Mouse (Mus musculus): ENCODE data around the gene Lgi4.

Lgi4 gene

DNA sequence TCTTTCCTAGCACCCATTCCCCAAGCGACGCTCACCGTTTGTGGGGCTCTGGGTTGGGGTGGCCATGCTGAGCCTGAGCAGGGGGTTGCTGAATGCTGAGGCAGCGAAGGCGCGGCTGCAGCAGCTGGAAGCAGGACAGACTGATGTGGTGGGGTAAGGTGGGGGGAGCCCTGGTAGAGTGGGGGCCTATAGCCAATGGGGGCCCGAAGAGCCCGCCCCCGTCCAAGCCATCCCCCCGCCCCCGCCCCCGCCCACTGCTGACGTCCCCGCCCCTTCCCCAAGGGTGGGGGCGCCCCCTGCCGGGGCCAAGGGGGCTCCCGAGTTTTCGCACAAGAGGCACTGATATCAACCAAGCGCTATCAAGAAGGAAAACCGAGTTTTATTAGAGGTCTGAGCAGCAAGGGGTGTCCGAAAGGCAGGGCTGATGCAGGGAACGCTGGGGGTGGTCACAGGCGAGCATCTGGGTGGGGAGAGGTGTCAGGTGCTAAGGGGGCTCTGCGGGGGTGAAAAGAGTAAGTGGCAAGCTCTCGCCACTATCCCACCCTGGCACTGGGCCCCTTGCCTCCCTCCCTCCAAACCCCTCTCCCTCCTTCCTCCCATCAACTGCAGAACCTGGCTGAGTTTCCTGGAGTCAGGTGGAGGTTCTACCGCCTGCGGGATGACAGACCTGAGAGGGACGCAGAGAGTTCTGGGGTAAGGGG is 7.7 kb upstream of the Lgi4 start, which contains the start of gene Fxyd7:
Fxyd7 (minus strand) TSS at position 147 of the 701 bp plus-strand sequence.
- no peak for DNase-seq (ENCODE audit: inconsistent age in 2 of 2, low spot score in 1 of 2)

- no peak for DNase-seq (ENCODE audit: inconsistent age in 2 of 2, low spot score in 1 of 2)
Measured at GRCm38 (mm10) chr7:31052251-31052635, 6.9 kb upstream of the Lgi4 start.

DNA sequence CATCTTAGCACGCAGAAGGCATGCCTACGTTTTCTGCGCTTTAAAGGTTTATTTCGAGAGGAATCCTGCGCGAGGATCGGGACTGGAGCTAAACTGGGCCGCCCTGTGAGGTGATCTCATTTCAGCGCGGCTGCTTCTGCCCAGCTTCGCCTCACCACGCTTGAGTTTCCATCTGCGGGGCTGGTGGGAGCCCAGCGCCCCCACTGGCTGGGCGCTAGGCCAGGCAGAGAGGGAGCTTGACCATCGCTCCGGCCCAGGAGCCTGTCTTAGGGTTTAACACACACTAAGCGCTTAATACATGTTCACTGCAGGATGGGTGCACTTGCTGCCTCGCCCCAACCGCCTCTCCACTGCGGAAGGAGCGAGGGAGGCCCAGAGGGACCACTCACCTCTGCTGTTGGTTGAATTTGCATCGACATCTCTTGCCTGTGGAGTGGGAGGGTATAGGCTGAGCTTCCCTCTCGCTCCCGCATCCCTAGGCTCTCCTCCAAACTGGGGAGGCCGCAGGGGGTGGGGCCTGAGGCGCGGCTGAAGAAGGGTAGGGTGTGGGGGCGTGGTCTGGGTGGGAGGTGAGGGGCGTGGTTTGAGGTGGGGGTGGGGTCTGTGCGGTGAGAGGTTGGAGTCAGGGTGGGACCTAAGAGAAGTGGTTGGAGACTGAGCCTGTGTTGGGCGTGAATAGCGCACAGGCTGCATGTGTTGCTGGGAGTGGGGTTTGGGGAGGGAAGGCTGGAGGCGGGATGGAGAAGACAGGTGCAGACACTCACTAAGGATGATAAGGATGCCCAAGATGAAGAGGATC is 6.3 kb upstream of the Lgi4 start:
- no peak for DNase-seq (ENCODE audit: inconsistent age in 2 of 2, low spot score in 1 of 2)

DNA sequence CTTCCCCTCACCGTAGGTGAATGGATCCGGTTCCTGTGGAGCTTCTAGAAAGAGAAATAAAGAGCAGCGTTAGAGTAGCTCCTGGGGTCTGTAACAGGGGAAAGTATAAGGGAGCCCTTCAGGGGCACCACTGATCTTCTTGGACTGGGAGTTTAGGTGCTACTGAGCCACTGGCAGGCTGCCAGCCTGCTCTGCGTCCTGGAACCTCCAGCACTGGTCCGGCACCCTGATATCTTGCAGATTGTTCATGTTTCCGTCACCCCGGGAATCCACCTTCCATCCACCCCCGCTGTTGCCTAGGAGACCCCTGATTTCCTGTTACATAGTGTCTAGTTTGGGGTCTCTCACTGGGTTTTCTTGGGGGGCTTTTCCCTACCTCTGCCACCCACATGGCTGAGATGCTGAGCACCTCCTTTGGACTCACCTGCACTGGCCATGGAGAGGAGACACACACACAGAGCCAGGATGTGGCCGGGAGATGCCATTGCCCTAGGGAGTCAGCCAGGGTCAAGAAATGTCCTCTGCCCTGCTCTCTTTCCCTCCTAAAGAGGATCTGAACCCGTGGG is 5.2 kb upstream of the Lgi4 start:
- peak in 1 of 2 experiments; percentile 64 for DNase-seq (ENCODE audit: inconsistent age in 2 of 2, low spot score in 1 of 2)

GRCm38 (mm10) chr7:31054661-31055320 is 4.4 kb upstream of the Lgi4 start:
- DNase-seq (ENCODE audit: inconsistent age in 2 of 2, low spot score in 1 of 2), result peak; percentile 57 to 76

DNA sequence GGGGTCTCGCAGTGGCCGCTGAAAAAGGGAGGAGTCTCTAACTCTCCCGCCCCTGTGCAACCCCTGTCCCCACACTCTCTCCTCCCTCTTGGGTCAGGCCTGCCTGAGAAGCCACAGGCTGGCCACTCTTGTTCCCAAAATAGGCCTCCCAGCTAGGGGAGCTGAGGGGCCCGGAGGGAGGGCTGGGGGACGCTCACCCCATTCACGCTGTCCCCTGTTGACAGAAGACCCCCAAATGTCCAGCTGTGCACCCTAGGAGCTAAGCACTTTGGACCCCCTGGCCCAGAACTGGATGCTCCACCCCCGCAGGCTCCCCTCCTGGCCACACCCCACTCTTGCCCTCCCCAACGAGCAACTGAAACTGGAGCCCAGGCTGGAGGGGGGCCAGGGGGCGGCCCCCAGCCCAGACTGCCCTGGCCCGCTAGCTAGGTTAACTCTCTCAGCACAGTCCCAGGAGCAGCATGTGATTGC is 3.8 kb upstream of the Lgi4 start:
- peak; percentile 82 to 89 for DNase-seq (ENCODE audit: inconsistent age in 2 of 2, low spot score in 1 of 2)

- DNase-seq (ENCODE audit: inconsistent age in 2 of 2, low spot score in 1 of 2), result peak in 1 of 2 experiments; percentile 76
Measured at GRCm38 (mm10) chr7:31055883-31056282, 3.3 kb upstream of the Lgi4 start.

GRCm38 (mm10) chr7:31056448-31056847 is 2.7 kb upstream of the Lgi4 start:
- DNase-seq (ENCODE audit: inconsistent age in 2 of 2, low spot score in 1 of 2), result no peak

DNA sequence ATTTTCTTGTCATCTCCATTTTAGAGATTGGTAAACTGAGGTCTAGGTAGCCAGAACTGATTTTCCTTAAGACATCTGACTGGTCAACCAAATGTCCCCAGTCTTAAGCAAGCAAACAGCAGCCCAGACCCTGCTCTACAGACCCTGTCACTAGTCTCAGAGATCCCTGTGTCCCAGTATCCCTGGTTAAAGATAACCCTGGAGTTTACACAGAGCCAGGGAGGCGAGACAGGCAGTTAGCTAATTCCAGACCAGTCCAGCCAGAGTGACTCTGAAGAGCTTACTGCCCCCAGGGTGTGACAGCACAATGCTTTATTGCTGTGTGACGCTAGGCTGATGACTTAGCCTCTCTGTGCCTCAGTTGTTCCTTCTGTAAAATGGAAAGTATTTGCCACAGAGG is 2.1 kb upstream of the Lgi4 start, which contains the start of gene Fxyd1:
Fxyd1 (minus strand) TSS at position 129 of the 400 bp plus-strand sequence.
- DNase-seq (ENCODE audit: inconsistent age in 2 of 2, low spot score in 1 of 2), result no peak

GRCm38 (mm10) chr7:31057730-31058129 is 1.4 kb upstream of the Lgi4 start:
- peak; percentile 67 to 76 for DNase-seq (ENCODE audit: inconsistent age in 2 of 2, low spot score in 1 of 2)

GRCm38 (mm10) chr7:31058211-31058610 is 931 bp upstream of the Lgi4 start:
- peak in 1 of 2 experiments; percentile 80 for DNase-seq (ENCODE audit: inconsistent age in 2 of 2, low spot score in 1 of 2)

- DNase-seq (ENCODE audit: inconsistent age in 2 of 2, low spot score in 1 of 2), result peak in 1 of 2 experiments; percentile 49
Measured at GRCm38 (mm10) chr7:31059919-31060620, 928 bp downstream of the Lgi4 start.

- no peak for DNase-seq (ENCODE audit: inconsistent age in 2 of 2, low spot score in 1 of 2)
Measured at GRCm38 (mm10) chr7:31060621-31061010, 1.5 kb downstream of the Lgi4 start.

DNA sequence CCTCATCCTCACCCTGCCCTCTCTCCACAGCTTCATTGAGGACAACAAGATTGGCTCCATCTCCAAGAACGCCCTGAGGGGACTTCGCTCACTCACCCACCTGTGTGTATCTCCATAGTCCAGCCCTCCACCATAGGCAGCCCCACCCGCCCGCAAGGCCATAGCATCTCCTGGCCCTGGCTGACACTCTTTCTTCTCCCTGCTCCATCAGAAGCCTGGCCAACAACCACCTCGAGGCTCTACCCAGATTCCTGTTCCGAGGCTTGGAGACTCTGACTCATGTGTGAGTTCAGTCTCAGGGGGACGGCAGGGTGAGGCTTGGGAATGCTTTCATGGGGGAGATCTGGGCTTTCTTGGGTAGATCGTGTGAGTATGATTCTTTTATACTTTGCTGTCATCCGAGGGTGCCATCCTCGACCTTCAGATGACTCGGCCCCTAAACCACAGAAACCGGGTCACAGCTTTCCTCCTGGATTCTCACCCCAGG is 4.0 kb downstream of the Lgi4 start:
- no peak for DNase-seq (ENCODE audit: inconsistent age in 2 of 2, low spot score in 1 of 2)

- DNase-seq (ENCODE audit: inconsistent age in 2 of 2, low spot score in 1 of 2), result no peak
Measured at GRCm38 (mm10) chr7:31067836-31068235, 8.7 kb downstream of the Lgi4 start.

DNA sequence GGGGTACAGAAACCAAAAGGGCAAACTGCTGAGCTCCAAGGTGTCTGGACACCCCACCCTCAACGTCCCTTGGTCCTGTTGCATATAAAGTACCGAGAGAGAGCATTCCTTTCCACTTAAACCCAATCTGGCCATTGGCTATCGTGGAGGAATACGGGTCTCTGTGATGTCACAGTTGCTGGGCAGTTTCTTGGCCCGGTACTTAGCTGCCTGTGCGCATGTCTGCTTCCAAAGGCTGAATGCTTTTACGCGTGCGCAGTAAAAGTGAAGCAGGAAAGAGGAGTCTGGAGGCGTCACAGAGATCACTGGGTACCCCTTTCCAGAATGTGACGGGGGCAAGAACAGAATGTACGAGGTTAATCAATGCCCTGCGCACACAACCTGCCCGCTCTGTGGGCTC is 10.3 kb downstream of the Lgi4 start:
- no peak for DNase-seq (ENCODE audit: inconsistent age in 2 of 2, low spot score in 1 of 2)

- no peak for DNase-seq (ENCODE audit: inconsistent age in 2 of 2, low spot score in 1 of 2)
Measured at GRCm38 (mm10) chr7:31070324-31070723, 11.2 kb downstream of the Lgi4 start.

DNA sequence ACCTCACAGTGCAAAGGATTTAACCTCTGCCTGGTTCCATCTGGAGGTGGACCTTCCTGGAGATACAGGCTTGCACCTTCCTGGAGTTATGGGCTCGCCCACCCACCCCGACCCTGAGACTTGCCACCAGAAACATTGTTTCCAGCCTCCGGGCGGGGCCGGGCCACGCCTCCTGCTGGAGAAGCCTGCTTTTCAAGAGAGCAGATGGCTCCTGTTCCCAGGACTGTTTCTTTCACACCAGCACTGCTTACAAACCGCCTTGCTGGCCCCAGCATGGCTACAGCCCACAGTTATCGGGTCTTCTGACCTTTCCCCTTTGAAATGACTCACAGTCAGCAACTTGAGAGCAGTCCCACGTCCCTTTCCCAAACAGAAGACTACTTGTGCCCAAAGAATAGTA is 13.2 kb downstream of the Lgi4 start:
- DNase-seq (ENCODE audit: inconsistent age in 2 of 2, low spot score in 1 of 2), result no peak

- no peak for DNase-seq (ENCODE audit: inconsistent age in 2 of 2, low spot score in 1 of 2)
Measured at GRCm38 (mm10) chr7:31073546-31073945, 14.4 kb downstream of the Lgi4 start.

DNA sequence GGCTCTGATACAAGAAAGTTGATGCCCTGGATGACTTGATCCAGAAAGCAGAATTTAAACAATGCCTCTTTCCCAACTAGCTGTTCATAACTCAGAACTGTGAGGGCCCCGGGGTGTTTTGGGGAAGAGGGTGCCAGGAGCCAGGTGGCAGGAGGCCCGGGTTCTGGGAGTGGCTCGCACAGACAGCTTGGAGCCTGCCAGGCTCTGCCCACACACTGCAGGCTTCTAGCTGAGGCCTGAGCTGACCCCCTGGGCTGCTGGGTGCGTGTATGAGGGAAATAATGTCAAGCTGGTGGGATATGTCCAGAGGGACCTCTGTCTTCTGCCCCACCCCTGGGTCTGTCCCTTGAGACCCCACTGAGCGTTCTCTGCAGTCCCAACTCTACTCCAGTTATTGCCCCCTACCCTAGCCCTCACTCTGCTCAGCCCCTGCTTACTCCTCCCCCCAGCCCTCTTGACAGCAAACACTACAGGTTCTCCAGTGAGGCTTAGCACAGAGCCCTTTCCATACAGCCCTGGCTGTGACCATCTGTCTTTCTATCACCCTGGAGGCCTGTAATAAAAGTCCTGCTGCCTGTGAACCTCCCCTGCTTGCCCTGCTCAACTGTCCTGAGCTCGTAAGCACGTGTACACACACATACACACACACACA is 15.0 kb downstream of the Lgi4 start:
- no peak for DNase-seq (ENCODE audit: inconsistent age in 2 of 2, low spot score in 1 of 2)
